Mouse (Mus musculus): ENCODE data around the gene Kcnd1.
"Not testable (repeated sequence)": the region's sequence is repeated elsewhere in the genome, so short reads cannot be mapped to it uniquely, and the experiment has no call there.

Gene Kcnd1

GRCm38 (mm10) chrX:7821865-7822779, at the start of gene Kcnd1:
Gene Kcnd1, plus strand, starts transcription at chrX:7822289.
- no peak for DNase-seq (ENCODE audit: low spot score)

- DNase-seq (ENCODE audit: low spot score), result no peak
These were observed 49.3 kb upstream of the Kcnd1 start for GRCm38 (mm10) chrX:7772766-7773165.

GRCm38 (mm10) chrX:7775501-7776205, 46.4 kb upstream of the Kcnd1 start:
- DNase-seq (ENCODE audit: low spot score), result no peak

GRCm38 (mm10) chrX:7776329-7777082, 45.6 kb upstream of the Kcnd1 start:
- peak; percentile 44 for DNase-seq (ENCODE audit: low spot score)

- DNase-seq (ENCODE audit: low spot score), result no peak
These were observed 43.4 kb upstream of the Kcnd1 start for GRCm38 (mm10) chrX:7778450-7779244.

- DNase-seq (ENCODE audit: low spot score), result no peak
These were observed 42.8 kb upstream of the Kcnd1 start for GRCm38 (mm10) chrX:7779294-7779693.

GRCm38 (mm10) chrX:7782603-7783092, 39.4 kb upstream of the Kcnd1 start:
- DNase-seq (ENCODE audit: low spot score), result no peak

- DNase-seq (ENCODE audit: low spot score), result peak; percentile 81
These were observed 32.5 kb upstream of the Kcnd1 start, which contains the start of gene Gripap1 for GRCm38 (mm10) chrX:7789542-7790136. Gene Gripap1, plus strand, starts transcription at chrX:7789765.

- no peak for DNase-seq (ENCODE audit: low spot score)
These were observed 31.8 kb upstream of the Kcnd1 start for GRCm38 (mm10) chrX:7790309-7790708.

GRCm38 (mm10) chrX:7793361-7793760, 28.7 kb upstream of the Kcnd1 start:
- DNase-seq (ENCODE audit: low spot score), result no peak

- DNase-seq (ENCODE audit: low spot score), result peak; percentile 5
These were observed 27.1 kb upstream of the Kcnd1 start for GRCm38 (mm10) chrX:7795016-7795415.

GRCm38 (mm10) chrX:7797327-7797726, 24.8 kb upstream of the Kcnd1 start:
- DNase-seq (ENCODE audit: low spot score), result no peak

GRCm38 (mm10) chrX:7802157-7802556, 19.9 kb upstream of the Kcnd1 start:
- not testable (repeated sequence) for DNase-seq (ENCODE audit: low spot score)

GRCm38 (mm10) chrX:7815016-7815415, 7.1 kb upstream of the Kcnd1 start:
- peak; percentile 16 for DNase-seq (ENCODE audit: low spot score)

- no peak for DNase-seq (ENCODE audit: low spot score)
These were observed 15.1 kb downstream of the Kcnd1 start for GRCm38 (mm10) chrX:7837146-7837545.

- no peak for DNase-seq (ENCODE audit: low spot score)
These were observed 18.7 kb downstream of the Kcnd1 start for GRCm38 (mm10) chrX:7840842-7841162.

GRCm38 (mm10) chrX:7841163-7842162, 19.4 kb downstream of the Kcnd1 start, which contains the start of gene Otud5:
Gene Otud5, plus strand, starts transcription at chrX:7841364.
- DNase-seq (ENCODE audit: low spot score), result peak; percentile 96

- DNase-seq (ENCODE audit: low spot score), result no peak
These were observed 20.2 kb downstream of the Kcnd1 start for GRCm38 (mm10) chrX:7842318-7842717.

- DNase-seq (ENCODE audit: low spot score), result no peak
These were observed 25.8 kb downstream of the Kcnd1 start for GRCm38 (mm10) chrX:7847845-7848244.

- peak; percentile 31 for DNase-seq (ENCODE audit: low spot score)
These were observed 32.5 kb downstream of the Kcnd1 start for GRCm38 (mm10) chrX:7854578-7854977.
